Mouse (Mus musculus): ENCODE data around the gene Gas8. TPM values are rescaled to one million over a fixed set of nuclear protein-coding genes. Genes with fewer than 3 reads are reported as not detected.
"Not testable (repeated sequence)": the region's sequence is repeated elsewhere in the genome, so short reads cannot be mapped to it uniquely, and the experiment has no call there.

The Gas8 gene
- polyA plus RNA-seq (2012) = 0.16 and 0.22 TPM in 2 replicates

GRCm38 (mm10) chr8:123518667-123519066 lies at the start of gene Gas8:
Gas8 (plus strand) TSS chr8:123518834.
- Histone ChIP-seq H3K9me3 (ENCODE audit: control insufficient read depth, low read length) (no peaks in the 10 kb centered on the region), H3K4me1 (ENCODE audit: control insufficient read depth) (peaks cover 26% of the 10 kb centered on the region), H3K27me3 (ENCODE audit: control insufficient read depth) (peaks cover 42% of the 10 kb centered on the region), H3K4me3 (replicated peaks) (peak within 1 kb of the TSS; percentile 60), H3K36me3 (ENCODE audit: control insufficient read depth) (peaks cover 8% of the 10 kb centered on the region)
- TF ChIP-seq GATA1 (IDR thresholded peaks at IDR 0.05; ENCODE audit: low read length) (no peak), TAL1 (IDR thresholded peaks at IDR 0.05; ENCODE audit: low read length) (no peak)

GRCm38 (mm10) chr8:123472991-123473390 lies 45.6 kb upstream of the Gas8 start:
- H3K27me3 ChIP-seq (ENCODE audit: control insufficient read depth); H3K4me3 ChIP-seq (replicated peaks); H3K9me3 ChIP-seq (ENCODE audit: control insufficient read depth, low read length); H3K36me3 ChIP-seq (ENCODE audit: control insufficient read depth): not testable (repeated sequence)
- H3K4me1 ChIP-seq (ENCODE audit: control insufficient read depth) = peaks cover 12% of the 10 kb centered on the region

GRCm38 (mm10) chr8:123474549-123474948 lies 44.1 kb upstream of the Gas8 start:
- peaks cover 24% of the 10 kb centered on the region for H3K4me1 ChIP-seq (ENCODE audit: control insufficient read depth)
- not testable (repeated sequence) for H3K4me3 ChIP-seq (replicated peaks); H3K9me3 ChIP-seq (ENCODE audit: control insufficient read depth, low read length); H3K27me3 ChIP-seq (ENCODE audit: control insufficient read depth); H3K36me3 ChIP-seq (ENCODE audit: control insufficient read depth)

DNA sequence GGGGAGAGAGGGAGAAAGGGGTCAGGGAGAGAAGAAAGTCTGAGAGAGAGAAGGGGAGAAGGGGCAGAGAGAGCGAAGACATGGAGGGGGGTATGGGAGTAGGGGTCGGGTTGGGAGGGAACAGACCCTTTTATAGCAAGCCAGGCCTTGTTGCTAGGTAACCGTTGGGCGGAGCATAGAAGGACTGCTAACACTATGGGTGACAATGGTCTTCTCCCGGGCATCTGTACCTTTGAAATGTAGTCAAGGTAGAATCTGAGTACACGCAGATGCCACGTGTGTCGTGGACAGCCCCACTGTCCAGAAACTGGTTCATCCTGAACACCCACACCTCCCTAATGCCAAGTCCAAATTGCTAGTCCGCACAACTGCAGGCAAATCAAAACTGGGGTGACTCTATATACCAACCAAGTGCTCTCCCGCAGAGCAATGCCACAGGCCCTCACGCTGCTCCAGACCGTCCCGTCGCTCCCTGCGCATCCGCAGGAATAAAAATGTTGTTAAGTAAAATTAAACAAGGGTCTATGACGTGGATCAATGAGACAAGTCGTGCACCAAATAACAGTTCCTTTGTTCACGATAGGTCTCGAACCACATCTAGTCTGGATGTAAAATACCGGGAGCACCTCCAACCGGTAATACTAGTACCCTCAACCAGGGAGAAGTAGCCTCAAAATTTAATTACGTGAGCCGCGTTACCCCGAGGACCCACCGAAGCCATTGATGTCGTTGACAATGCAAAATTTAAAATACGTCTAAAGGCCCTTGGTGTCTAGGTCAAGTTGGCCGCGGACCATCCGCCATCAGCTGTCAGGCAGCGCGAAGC lies 41.5 kb upstream of the Gas8 start:
- Histone ChIP-seq H3K4me1 (ENCODE audit: control insufficient read depth) (peaks cover 24% of the 10 kb centered on the region), H3K36me3 (ENCODE audit: control insufficient read depth) (peaks cover 20% of the 10 kb centered on the region)
- TF ChIP-seq GATA1 (IDR thresholded peaks at IDR 0.05; ENCODE audit: low read length) (no peak), TAL1 (IDR thresholded peaks at IDR 0.05; ENCODE audit: low read length) (no peak)

DNA sequence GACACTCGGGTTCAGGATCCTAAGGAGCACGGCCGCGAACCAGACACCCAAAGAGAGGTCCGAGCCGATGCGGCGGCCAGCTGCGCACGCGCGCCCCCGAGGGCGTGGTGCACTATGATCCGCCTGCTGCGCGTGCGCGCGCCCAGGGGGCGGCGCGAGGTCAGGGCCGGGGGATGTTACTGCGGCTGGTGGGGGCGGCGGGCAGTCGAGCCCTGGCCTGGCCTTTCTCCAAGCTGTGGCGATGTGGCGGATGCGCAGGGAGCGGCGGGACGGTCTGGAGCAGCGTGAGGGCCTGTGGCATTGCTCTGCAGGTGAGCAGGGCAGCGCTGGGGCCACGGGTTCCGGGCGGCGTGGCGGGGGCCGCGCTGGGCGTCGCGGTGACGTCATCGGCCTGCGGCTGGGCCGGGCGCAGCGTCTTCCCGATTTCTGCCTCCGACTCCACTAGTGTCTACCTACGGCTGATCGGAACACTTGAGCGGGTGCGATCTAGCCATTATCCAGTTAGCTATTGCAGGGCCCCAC lies 40.8 kb upstream of the Gas8 start, which contains the start of gene Afg3l1:
TSS of gene Afg3l1 (plus strand) at position 167 of the 522 bp plus-strand sequence.
- Histone ChIP-seq H3K9me3 (ENCODE audit: control insufficient read depth, low read length) (no peaks in the 10 kb centered on the region), H3K4me3 (replicated peaks) (peak within 1 kb of the TSS; percentile 72), H3K4me1 (ENCODE audit: control insufficient read depth) (peaks cover 24% of the 10 kb centered on the region), H3K36me3 (ENCODE audit: control insufficient read depth) (peaks cover 27% of the 10 kb centered on the region), H3K27me3 (ENCODE audit: control insufficient read depth) (no peaks in the 10 kb centered on the region)
- no peak for TF ChIP-seq TAL1 (IDR thresholded peaks at IDR 0.05; ENCODE audit: low read length)

More for the DNA sequence above, 41.5 kb upstream of the Gas8 start:
- H3K27me3 ChIP-seq (ENCODE audit: control insufficient read depth) = no peaks in the 10 kb centered on the region
- H3K9me3 ChIP-seq (ENCODE audit: control insufficient read depth, low read length) = no peaks in the 10 kb centered on the region
- H3K4me3 ChIP-seq (replicated peaks) = peak overlapping the region; percentile 72

- H3K36me3 ChIP-seq (ENCODE audit: control insufficient read depth) = peaks cover 34% of the 10 kb centered on the region
- TF ChIP-seq TAL1 (IDR thresholded peaks at IDR 0.05; ENCODE audit: low read length) (no peak), GATA1 (IDR thresholded peaks at IDR 0.05; ENCODE audit: low read length) (no peak)
- H3K27me3 ChIP-seq (ENCODE audit: control insufficient read depth) = no peaks in the 10 kb centered on the region
- H3K4me3 ChIP-seq (replicated peaks) = peak overlapping the region; percentile 72
- H3K4me1 ChIP-seq (ENCODE audit: control insufficient read depth) = peaks cover 24% of the 10 kb centered on the region
- no peaks in the 10 kb centered on the region for H3K9me3 ChIP-seq (ENCODE audit: control insufficient read depth, low read length)
Measured at GRCm38 (mm10) chr8:123478456-123479218, 40.0 kb upstream of the Gas8 start.

GRCm38 (mm10) chr8:123482627-123483026 lies 36.0 kb upstream of the Gas8 start:
- H3K36me3 ChIP-seq (ENCODE audit: control insufficient read depth) = peaks cover 71% of the 10 kb centered on the region
- H3K4me1 ChIP-seq (ENCODE audit: control insufficient read depth) = peaks cover 12% of the 10 kb centered on the region
- no peak overlapping the region for H3K4me3 ChIP-seq (replicated peaks)
- TF ChIP-seq GATA1 (IDR thresholded peaks at IDR 0.05; ENCODE audit: low read length) (no peak), TAL1 (IDR thresholded peaks at IDR 0.05; ENCODE audit: low read length) (no peak)
- H3K9me3 ChIP-seq (ENCODE audit: control insufficient read depth, low read length) = no peaks in the 10 kb centered on the region
- no peaks in the 10 kb centered on the region for H3K27me3 ChIP-seq (ENCODE audit: control insufficient read depth)

- TF ChIP-seq TAL1 (IDR thresholded peaks at IDR 0.05; ENCODE audit: low read length) (no peak), GATA1 (IDR thresholded peaks at IDR 0.05; ENCODE audit: low read length) (no peak)
- Histone ChIP-seq H3K9me3 (ENCODE audit: control insufficient read depth, low read length) (no peaks in the 10 kb centered on the region), H3K4me3 (replicated peaks) (no peak overlapping the region), H3K27me3 (ENCODE audit: control insufficient read depth) (no peaks in the 10 kb centered on the region), H3K36me3 (ENCODE audit: control insufficient read depth) (peaks cover 96% of the 10 kb centered on the region), H3K4me1 (ENCODE audit: control insufficient read depth) (no peaks in the 10 kb centered on the region)
Measured at GRCm38 (mm10) chr8:123491280-123492075, 27.2 kb upstream of the Gas8 start.

GRCm38 (mm10) chr8:123492898-123493297 lies 25.7 kb upstream of the Gas8 start:
- Histone ChIP-seq H3K36me3 (ENCODE audit: control insufficient read depth) (peaks cover 96% of the 10 kb centered on the region), H3K9me3 (ENCODE audit: control insufficient read depth, low read length) (no peaks in the 10 kb centered on the region), H3K4me1 (ENCODE audit: control insufficient read depth) (no peaks in the 10 kb centered on the region), H3K4me3 (replicated peaks) (no peak overlapping the region), H3K27me3 (ENCODE audit: control insufficient read depth) (no peaks in the 10 kb centered on the region)
- no peak for TF ChIP-seq TAL1 (IDR thresholded peaks at IDR 0.05; ENCODE audit: low read length)
- no peak for TF ChIP-seq GATA1 (IDR thresholded peaks at IDR 0.05; ENCODE audit: low read length)
